Mouse (Mus musculus): ENCODE results near the gene Marcksl1. TPM values are rescaled to one million over a fixed set of nuclear protein-coding genes. Genes with fewer than 3 reads are reported as not detected.
"Not testable (repeated sequence)": the region's sequence is repeated elsewhere in the genome, so short reads cannot be mapped to it uniquely, and the experiment has no call there.

Marcksl1 gene
- total RNA-seq, 2 experiments from 2014 or later, result 53.0 to 56.9 TPM

- no peak for DNase-seq
These were observed 3.7 kb upstream of the Marcksl1 start for GRCm38 (mm10) chr4:129509650-129510049.

GRCm38 (mm10) chr4:129510723-129511412 lies 2.5 kb upstream of the Marcksl1 start:
- DNase-seq, result no peak

- DNase-seq, result no peak
These were observed 1.8 kb upstream of the Marcksl1 start for GRCm38 (mm10) chr4:129511413-129512096.

DNA sequence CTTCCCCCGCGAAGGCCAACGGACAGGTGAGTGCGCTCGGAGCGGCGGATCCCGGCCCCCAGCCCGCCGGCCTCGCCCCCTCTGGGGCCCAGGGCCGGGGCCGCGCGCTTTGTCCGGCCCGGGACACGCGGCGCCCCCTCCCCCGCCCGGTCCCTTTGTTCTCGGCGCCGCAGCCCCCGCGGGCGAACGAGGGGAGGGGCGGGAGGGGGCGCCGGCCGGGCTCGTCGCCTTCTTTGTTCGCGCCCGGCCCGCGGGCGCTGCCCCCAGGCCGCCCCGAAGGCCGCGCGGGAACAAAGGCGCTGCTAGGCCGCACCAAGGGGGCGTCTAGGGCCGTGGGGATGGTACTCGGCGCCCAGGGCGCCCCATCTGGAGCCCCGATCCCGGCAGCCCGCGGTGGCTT lies 510 bp downstream of the Marcksl1 start:
- DNase-seq, result no peak

DNA sequence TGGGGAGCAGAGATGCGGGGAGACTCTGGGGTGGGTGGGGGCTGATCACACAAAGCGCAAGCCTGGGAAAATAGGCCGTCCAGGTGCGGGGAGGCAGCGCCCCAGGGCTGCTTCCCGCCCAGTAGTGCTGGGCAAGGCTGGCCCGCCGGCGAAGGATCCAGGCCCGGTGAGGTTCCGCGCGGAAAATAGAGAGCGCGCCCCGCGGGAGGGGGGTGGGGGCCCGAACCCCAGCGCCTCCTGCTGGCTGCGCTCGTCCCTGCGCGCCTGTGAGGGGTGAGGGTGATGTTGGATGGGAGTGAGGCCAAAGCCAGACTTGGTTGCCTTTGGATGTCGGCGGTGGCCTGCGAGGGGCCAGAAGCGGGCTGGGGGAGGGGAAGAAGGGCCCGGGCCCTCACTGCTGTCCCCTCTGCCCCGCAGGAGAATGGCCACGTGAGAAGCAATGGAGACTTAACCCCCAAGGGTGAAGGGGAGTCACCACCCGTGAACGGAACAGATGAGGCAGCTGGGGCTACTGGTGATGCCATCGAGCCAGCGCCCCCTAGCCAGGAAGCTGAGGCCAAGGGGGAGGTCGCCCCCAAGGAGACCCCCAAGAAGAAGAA lies 1.0 kb downstream of the Marcksl1 start:
- peak; percentile 69 to 85 for DNase-seq

GRCm38 (mm10) chr4:129516925-129517324 lies 3.5 kb downstream of the Marcksl1 start:
- no peak for DNase-seq

DNA sequence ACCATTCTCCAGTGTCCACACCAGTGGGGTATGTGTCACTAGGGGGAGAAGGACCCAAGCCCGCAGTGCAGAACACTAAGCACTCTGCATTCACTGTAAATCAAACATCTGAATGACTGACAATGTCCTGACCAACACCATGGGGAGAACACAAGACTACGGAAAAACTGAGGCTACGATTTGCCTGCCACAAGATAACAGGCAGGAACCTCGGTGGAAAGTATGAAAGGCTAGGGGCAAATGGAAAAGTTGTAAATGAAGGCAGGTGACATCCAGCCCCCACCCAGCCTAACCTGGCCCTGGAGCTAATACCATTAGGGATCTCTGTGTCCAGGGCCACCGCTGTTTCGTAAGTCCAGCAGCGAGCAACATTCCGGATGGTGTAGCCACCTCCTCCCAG lies 5.1 kb downstream of the Marcksl1 start:
- DNase-seq, result no peak

DNA sequence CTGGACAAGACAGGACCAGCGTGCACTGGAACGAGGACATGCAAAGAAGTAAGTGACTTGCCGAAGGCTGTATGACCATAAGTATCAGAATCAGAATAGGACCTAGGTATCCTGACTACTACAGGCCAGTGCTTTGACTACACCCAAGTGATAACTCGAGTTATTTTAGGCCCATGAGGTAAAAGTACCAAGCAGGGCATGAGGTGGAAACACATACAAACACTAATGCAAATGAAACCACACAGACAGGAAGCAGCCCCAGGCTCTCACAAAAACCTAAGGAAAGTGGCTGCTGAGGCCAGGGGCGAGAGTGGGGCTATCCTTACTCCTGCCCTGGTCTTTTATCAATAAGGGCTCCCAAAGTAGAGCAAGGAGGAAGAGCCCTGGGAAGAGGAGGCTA lies 12.0 kb downstream of the Marcksl1 start:
- DNase-seq, result no peak

DNA sequence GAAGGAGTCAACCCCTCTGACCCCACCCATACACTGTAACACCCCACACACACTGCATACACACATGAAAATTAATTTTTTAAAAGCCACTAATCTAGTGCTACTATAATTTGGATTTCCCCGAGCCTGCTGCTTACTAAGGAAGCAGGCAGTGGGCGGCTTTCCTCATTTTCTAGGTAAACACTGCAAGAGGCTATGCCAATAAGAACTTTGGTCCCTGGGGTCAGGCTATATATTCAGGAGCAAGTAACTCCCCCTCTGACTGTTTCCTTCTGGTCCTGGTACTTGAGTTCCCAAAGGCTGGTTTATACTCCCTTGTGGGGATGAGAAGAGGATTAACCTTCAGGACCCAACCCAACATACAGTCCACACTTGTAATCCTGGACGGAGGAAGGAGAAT lies 12.5 kb downstream of the Marcksl1 start:
- DNase-seq, result no peak

DNA sequence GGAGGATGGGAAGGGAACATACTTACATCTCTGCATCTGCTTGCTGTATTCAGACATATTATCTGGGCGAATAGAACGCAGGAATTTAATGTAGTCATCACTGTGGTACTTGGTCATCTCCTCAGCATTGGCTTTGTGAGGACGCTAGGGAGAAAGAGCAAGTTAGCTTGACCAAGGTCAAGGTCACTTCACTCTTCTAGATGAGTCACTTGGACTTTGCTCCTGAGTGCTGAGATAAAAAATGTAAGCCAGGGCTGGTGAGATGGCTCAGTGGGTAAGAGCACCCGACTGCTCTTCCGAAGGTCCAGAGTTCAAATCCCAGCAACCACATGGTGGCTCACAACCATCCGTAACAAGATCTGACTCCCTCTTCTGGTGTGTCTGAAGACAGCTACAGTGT lies 15.5 kb downstream of the Marcksl1 start:
- not testable (repeated sequence) for DNase-seq

DNA sequence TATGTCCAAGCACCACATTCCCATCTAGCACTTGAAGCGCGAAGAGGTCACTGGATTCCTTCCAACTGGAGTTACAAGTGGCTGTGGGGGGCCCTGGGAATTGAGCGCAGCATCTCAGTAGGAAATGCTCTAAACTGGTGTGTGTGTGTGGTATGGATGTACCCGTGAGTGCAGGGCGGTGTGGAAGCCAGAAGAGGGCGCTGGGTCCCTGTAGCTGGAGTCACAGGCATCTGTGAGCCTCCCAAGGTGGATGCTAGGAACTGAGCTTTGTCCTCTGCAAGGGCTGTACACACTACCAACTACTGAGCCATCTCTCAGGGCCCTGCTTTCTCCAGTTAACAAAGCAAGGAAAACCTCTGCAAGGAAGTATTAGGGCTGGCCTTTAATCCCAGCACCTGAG lies 26.6 kb downstream of the Marcksl1 start:
- DNase-seq, result peak; percentile 36 to 46

DNA sequence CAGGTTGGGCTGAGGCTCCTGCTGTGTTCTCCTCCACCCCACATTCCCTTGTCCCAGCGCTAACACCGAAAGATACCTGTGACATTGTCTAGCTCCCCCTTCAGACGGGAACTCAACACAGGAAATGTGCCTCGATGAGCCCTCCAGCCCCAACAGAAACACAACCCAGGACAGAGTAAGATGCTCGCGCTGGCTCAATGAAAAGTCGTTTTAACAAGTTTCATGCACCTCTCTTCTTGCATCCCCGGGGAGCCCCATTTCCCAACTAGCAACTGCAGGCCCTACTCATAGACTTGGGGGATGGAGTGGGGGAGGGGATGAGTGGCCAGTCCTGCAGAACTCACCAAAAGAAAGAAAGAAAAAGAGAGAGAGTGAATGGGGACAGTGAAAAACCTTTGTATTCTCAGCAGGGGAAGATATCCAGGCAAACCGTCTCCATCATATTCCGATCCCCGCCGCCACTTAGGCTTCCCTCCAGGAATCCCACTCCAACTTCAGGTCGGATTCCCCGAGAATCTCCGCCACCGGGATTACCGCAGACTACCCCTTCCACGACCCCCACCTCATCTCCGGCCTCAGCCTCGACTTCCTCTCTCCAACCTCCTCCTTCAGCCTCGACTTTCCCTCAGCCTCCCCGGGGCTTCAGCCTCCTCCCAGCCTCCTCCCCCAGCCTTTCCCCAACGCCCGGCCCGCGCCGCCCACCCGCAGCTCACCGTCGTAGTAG lies 28.6 kb downstream of the Marcksl1 start:
- peak; percentile 20 to 47 for DNase-seq

DNA sequence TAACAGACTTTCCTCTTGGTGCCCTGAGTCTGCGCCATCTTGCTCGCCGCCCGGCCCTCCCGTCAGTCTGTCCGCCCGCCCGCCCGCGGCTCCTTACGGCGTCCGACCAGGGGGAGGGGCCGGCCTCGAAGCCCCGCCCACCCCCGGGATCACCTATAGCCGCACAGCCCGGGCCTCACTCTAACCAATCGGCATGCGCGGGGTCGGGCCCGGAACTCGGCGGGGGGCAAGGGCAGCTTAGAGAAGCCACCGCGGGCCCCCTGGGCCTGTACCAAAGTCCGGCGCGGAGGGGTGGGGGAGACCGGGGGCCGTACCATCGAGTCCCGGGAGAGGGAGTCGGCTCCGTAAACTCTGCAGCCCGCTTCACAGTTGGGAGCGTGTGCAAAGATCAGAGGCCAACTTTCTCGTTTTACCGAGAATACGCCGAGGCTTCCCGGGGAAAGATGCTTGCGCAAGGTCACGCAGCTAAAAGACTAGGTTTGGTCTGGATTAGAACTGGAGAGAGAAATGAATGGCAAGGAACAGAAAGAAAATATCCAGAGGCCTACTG lies 29.3 kb downstream of the Marcksl1 start, which contains the start of gene Hdac1:
TSS of gene Hdac1 (minus strand) at position 122 of the 550 bp plus-strand sequence.
- DNase-seq, result peak; percentile 99 to 100

- no peak for DNase-seq
These were observed 30.7 kb downstream of the Marcksl1 start for GRCm38 (mm10) chr4:129544106-129544505.

DNA sequence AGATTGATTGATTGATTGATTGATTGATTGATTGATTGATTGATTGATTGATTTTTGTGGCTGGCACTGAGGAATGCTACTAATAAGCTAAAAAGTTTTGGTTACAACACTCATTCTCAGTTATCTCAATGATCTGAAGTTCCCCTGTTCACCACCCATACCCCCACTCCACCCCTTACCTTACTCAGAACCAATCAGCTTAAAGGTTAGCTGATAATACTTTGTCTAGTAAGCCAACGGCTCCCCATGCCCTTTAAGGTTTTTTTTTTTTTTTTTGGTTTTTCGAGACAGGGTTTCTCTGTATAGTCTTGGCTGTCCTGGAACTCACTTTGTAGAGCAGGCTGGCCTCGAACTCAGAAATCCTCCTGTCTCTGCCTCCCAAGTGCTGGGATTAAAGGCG lies 34.2 kb downstream of the Marcksl1 start:
- DNase-seq, result not testable (repeated sequence)

GRCm38 (mm10) chr4:129549306-129549705 lies 35.9 kb downstream of the Marcksl1 start:
- peak; percentile 30 to 43 for DNase-seq

DNA sequence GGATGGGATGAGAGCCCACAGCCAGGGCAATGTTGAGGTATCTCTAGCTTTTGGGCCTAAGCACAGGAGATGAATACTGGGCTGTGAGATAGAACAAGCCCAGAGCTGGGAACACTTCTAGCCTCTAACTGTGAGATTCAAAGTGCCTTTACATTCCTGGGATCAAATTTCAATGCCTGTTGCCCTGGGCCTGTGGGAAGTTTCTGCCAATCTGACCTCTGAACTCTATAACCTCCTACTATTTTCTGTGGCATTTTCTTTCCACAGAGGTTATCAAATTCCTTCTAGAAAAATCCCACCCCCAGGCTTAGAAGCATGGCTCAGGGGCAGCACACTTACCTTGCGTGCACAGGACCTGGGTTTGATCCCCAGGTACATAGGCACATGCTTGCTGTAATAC lies 36.9 kb downstream of the Marcksl1 start:
- DNase-seq, result no peak

GRCm38 (mm10) chr4:129554512-129554911 lies 41.1 kb downstream of the Marcksl1 start:
- DNase-seq, result not testable (repeated sequence)

- peak; percentile 80 to 83 for DNase-seq
These were observed 42.1 kb downstream of the Marcksl1 start for GRCm38 (mm10) chr4:129555421-129555861.

GRCm38 (mm10) chr4:129555862-129556531 lies 42.6 kb downstream of the Marcksl1 start:
- DNase-seq, result peak; percentile 33 to 42

- peak; percentile 95 to 98 for DNase-seq
These were observed 43.3 kb downstream of the Marcksl1 start for GRCm38 (mm10) chr4:129556532-129557223.

Measured in adrenal gland, postnatal 36 days (tissue).